Mouse (Mus musculus): ENCODE data around the gene Clic3. TPM values are rescaled to one million over a fixed set of nuclear protein-coding genes. Genes with fewer than 3 reads are reported as not detected.

Clic3 gene
- total RNA-seq, 2 experiments from 2014 or later = not detected

- peak; percentile 22; the same call in 1 of the 2 replicates for ATAC-seq (replicated peaks; ENCODE audit: low FRiP score, low TSS enrichment, poor library complexity, severe bottlenecking)
Measured at GRCm38 (mm10) chr2:25502726-25503125, 46.1 kb downstream of the Clic3 start.

- ATAC-seq (replicated peaks; ENCODE audit: low FRiP score, low TSS enrichment, poor library complexity, severe bottlenecking) = no peak
Measured at GRCm38 (mm10) chr2:25504538-25504937, 47.9 kb downstream of the Clic3 start.

- no peak for ATAC-seq (replicated peaks; ENCODE audit: low FRiP score, low TSS enrichment, poor library complexity, severe bottlenecking)
Measured at GRCm38 (mm10) chr2:25505000-25505399, 48.4 kb downstream of the Clic3 start.

GRCm38 (mm10) chr2:25505860-25506259 is 49.2 kb downstream of the Clic3 start:
- ATAC-seq (replicated peaks; ENCODE audit: low FRiP score, low TSS enrichment, poor library complexity, severe bottlenecking) = no peak

- peak; percentile 75 for ATAC-seq (replicated peaks; ENCODE audit: low FRiP score, low TSS enrichment, poor library complexity, severe bottlenecking)
Measured at GRCm38 (mm10) chr2:25506964-25507363, 50.3 kb downstream of the Clic3 start.

Other genes starting within 250 kb of the Clic3 start
Only the 30 nearest of the 44 such genes appear.
- 17.5 and 27.4 TPM in 2 replicates for gene Tprn, start 194.2 kb upstream of the Clic3 start, total RNA-seq (2014; fragmentation: Nextera tagmentation)
- gene Tprn, start 194.2 kb upstream of the Clic3 start, total RNA-seq (2017) = 9.8 and 15.0 TPM in 2 replicates
- gene Ssna1, start 184.4 kb upstream of the Clic3 start, total RNA-seq (2014; fragmentation: Nextera tagmentation) = 183 and 205 TPM in 2 replicates
- 81.8 and 104 TPM in 2 replicates for gene Ssna1, start 184.4 kb upstream of the Clic3 start, total RNA-seq (2017)
- gene Anapc2, start 184.4 kb upstream of the Clic3 start, total RNA-seq (2014; fragmentation: Nextera tagmentation) = 52.0 and 56.6 TPM in 2 replicates
- gene Anapc2, start 184.4 kb upstream of the Clic3 start, total RNA-seq (2017) = 31.3 and 39.0 TPM in 2 replicates
- gene Tmem210, start 168.7 kb upstream of the Clic3 start, total RNA-seq (2014; fragmentation: Nextera tagmentation) = not detected in 2 replicates
- not detected in 2 replicates for gene Tmem210, start 168.7 kb upstream of the Clic3 start, total RNA-seq (2017)
- gene Lrrc26, start 166.9 kb upstream of the Clic3 start, total RNA-seq (2014; fragmentation: Nextera tagmentation) = not detected in 2 replicates
- not detected in 2 replicates for gene Lrrc26, start 166.9 kb upstream of the Clic3 start, total RNA-seq (2017)
- not detected in 2 replicates for gene Grin1, start 137.7 kb upstream of the Clic3 start, total RNA-seq (2014; fragmentation: Nextera tagmentation)
- not detected in 2 replicates for gene Grin1, start 137.7 kb upstream of the Clic3 start, total RNA-seq (2017)
- 37.1 and 38.9 TPM in 2 replicates for gene Man1b1, start 124.5 kb upstream of the Clic3 start, total RNA-seq (2014; fragmentation: Nextera tagmentation)
- gene Man1b1, start 124.5 kb upstream of the Clic3 start, total RNA-seq (2017) = 31.8 and 82.7 TPM in 2 replicates
- 9.5 and 16.6 TPM in 2 replicates for gene Dpp7, start 100.5 kb upstream of the Clic3 start, total RNA-seq (2014; fragmentation: Nextera tagmentation)
- gene Dpp7, start 100.5 kb upstream of the Clic3 start, total RNA-seq (2017) = 22.0 and 59.0 TPM in 2 replicates
- gene Uap1l1, start 91.2 kb upstream of the Clic3 start, total RNA-seq (2014; fragmentation: Nextera tagmentation) = 9.7 and 12.7 TPM in 2 replicates
- gene Uap1l1, start 91.2 kb upstream of the Clic3 start, total RNA-seq (2017) = 2.0 and 2.5 TPM in 2 replicates
- gene Sapcd2, start 84.5 kb upstream of the Clic3 start, total RNA-seq (2014; fragmentation: Nextera tagmentation) = 18.4 and 19.0 TPM in 2 replicates
- gene Sapcd2, start 84.5 kb upstream of the Clic3 start, total RNA-seq (2017) = 4.9 and 7.1 TPM in 2 replicates
- gene Entpd2, start 61.0 kb upstream of the Clic3 start, total RNA-seq (2014; fragmentation: Nextera tagmentation) = not detected in 2 replicates
- not detected in 2 replicates for gene Entpd2, start 61.0 kb upstream of the Clic3 start, total RNA-seq (2017)
- gene Npdc1, start 57.5 kb upstream of the Clic3 start, total RNA-seq (2014; fragmentation: Nextera tagmentation) = not detected in 2 replicates
- not detected in 2 replicates for gene Npdc1, start 57.5 kb upstream of the Clic3 start, total RNA-seq (2017)
- gene Fut7, start 33.6 kb upstream of the Clic3 start, total RNA-seq (2014; fragmentation: Nextera tagmentation) = 3.4 and 6.3 TPM in 2 replicates
- gene Fut7, start 33.6 kb upstream of the Clic3 start, total RNA-seq (2017) = 4.5 and 4.9 TPM in 2 replicates
- gene Abca2, start 28.1 kb upstream of the Clic3 start, total RNA-seq (2014; fragmentation: Nextera tagmentation) = 34.7 and 38.3 TPM in 2 replicates
- gene Abca2, start 28.1 kb upstream of the Clic3 start, total RNA-seq (2017) = 10.8 and 13.1 TPM in 2 replicates
- 34.5 and 36.3 TPM in 2 replicates for gene Paxx, start 4.3 kb downstream of the Clic3 start, total RNA-seq (2014; fragmentation: Nextera tagmentation)
- gene Paxx, start 4.3 kb downstream of the Clic3 start, total RNA-seq (2017) = 17.9 and 25.9 TPM in 2 replicates
- not detected in 2 replicates for gene Ptgds, start 13.2 kb downstream of the Clic3 start, total RNA-seq (2014; fragmentation: Nextera tagmentation)
- gene Ptgds, start 13.2 kb downstream of the Clic3 start, total RNA-seq (2017) = not detected in 2 replicates
- gene Lcn12, start 37.1 kb downstream of the Clic3 start, total RNA-seq (2014; fragmentation: Nextera tagmentation) = not detected in 2 replicates
- gene Lcn12, start 37.1 kb downstream of the Clic3 start, total RNA-seq (2017) = not detected in 2 replicates
- 50.4 and 64.5 TPM in 2 replicates for gene Fbxw5, start 43.9 kb downstream of the Clic3 start, total RNA-seq (2014; fragmentation: Nextera tagmentation)
- gene Fbxw5, start 43.9 kb downstream of the Clic3 start, total RNA-seq (2017) = 24.0 and 28.9 TPM in 2 replicates
- 0.63 and 2.2 TPM in 2 replicates for gene C8g, start 44.9 kb downstream of the Clic3 start, total RNA-seq (2014; fragmentation: Nextera tagmentation)
- gene C8g, start 44.9 kb downstream of the Clic3 start, total RNA-seq (2017) = 0.76 and 3.3 TPM in 2 replicates
- 19.2 and 22.4 TPM in 2 replicates for gene Traf2, start 90.1 kb downstream of the Clic3 start, total RNA-seq (2014; fragmentation: Nextera tagmentation)
- 13.7 and 14.3 TPM in 2 replicates for gene Traf2, start 90.1 kb downstream of the Clic3 start, total RNA-seq (2017)
- 151 and 209 TPM in 2 replicates for gene Edf1, start 101.0 kb downstream of the Clic3 start, total RNA-seq (2014; fragmentation: Nextera tagmentation)
- gene Edf1, start 101.0 kb downstream of the Clic3 start, total RNA-seq (2017) = 60.9 and 105 TPM in 2 replicates
- gene Mamdc4, start 118.0 kb downstream of the Clic3 start, total RNA-seq (2014; fragmentation: Nextera tagmentation) = 6.5 and 8.1 TPM in 2 replicates
- gene Mamdc4, start 118.0 kb downstream of the Clic3 start, total RNA-seq (2017) = 0.38 and 2.0 TPM in 2 replicates
- gene Phpt1, start 118.4 kb downstream of the Clic3 start, total RNA-seq (2014; fragmentation: Nextera tagmentation) = 36.5 and 43.2 TPM in 2 replicates
- gene Phpt1, start 118.4 kb downstream of the Clic3 start, total RNA-seq (2017) = 19.1 and 25.2 TPM in 2 replicates
- gene Ajm1, start 124.9 kb downstream of the Clic3 start, total RNA-seq (2014; fragmentation: Nextera tagmentation) = not detected in 2 replicates
- 0.09 TPM in 1 of 2 replicates, not detected in the other for gene Ajm1, start 124.9 kb downstream of the Clic3 start, total RNA-seq (2017)
- gene Rabl6, start 151.7 kb downstream of the Clic3 start, total RNA-seq (2014; fragmentation: Nextera tagmentation) = 55.8 and 58.7 TPM in 2 replicates
- 58.5 and 92.0 TPM in 2 replicates for gene Rabl6, start 151.7 kb downstream of the Clic3 start, total RNA-seq (2017)
- gene Ccdc183, start 160.8 kb downstream of the Clic3 start, total RNA-seq (2014; fragmentation: Nextera tagmentation) = not detected in 2 replicates
- not detected in 2 replicates for gene Ccdc183, start 160.8 kb downstream of the Clic3 start, total RNA-seq (2017)
- 2.1 and 3.0 TPM in 2 replicates for gene Tmem141, start 165.2 kb downstream of the Clic3 start, total RNA-seq (2014; fragmentation: Nextera tagmentation)
- 3.7 and 5.9 TPM in 2 replicates for gene Tmem141, start 165.2 kb downstream of the Clic3 start, total RNA-seq (2017)
- not detected in 2 replicates for gene Fcna, start 171.2 kb downstream of the Clic3 start, total RNA-seq (2014; fragmentation: Nextera tagmentation)
- not detected in 2 replicates for gene Fcna, start 171.2 kb downstream of the Clic3 start, total RNA-seq (2017)
- gene Lcn8, start 196.3 kb downstream of the Clic3 start, total RNA-seq (2014; fragmentation: Nextera tagmentation) = not detected in 2 replicates
- not detected in 2 replicates for gene Lcn8, start 196.3 kb downstream of the Clic3 start, total RNA-seq (2017)
- not detected in 2 replicates for gene Lcn5, start 201.1 kb downstream of the Clic3 start, total RNA-seq (2014; fragmentation: Nextera tagmentation)
- not detected in 2 replicates for gene Lcn5, start 201.1 kb downstream of the Clic3 start, total RNA-seq (2017)